Mouse (Mus musculus) CH12.LX (cell line): ENCODE data around the gene Pde4dip. TPM values are rescaled to one million over a fixed set of nuclear protein-coding genes. Genes with fewer than 3 reads are reported as not detected.

ENCODE experiments used
- DNase-seq: peaks from one replicate; pipeline ENCODE4 v3.0.0-alpha.2; 2013; ENCODE audit errors: extremely low read depth
- H3K27ac ChIP-seq: 2 replicates; pipeline ENCODE4 v1.5.1; 2012; ENCODE audit warnings: low read depth, mild to moderate bottlenecking, control low read depth, moderate library complexity; ENCODE audit not compliant: insufficient read depth
- H3K27me3 ChIP-seq: replicated peaks from 2 replicates; pipeline ENCODE3; 2012; ENCODE audit warnings: inconsistent platforms
- H3K36me3 ChIP-seq, 2 experiments: replicated peaks in 1 of 2; 2 replicates each; pipeline versions ENCODE3 to v1.6.1; 2012; ENCODE audit warnings: inconsistent platforms in 1 of 2, low read length in 1 of 2, mild to moderate bottlenecking in 1 of 2, mixed read lengths in 1 of 2, moderate library complexity in 1 of 2; ENCODE audit not compliant: control insufficient read depth in 1 of 2, insufficient read depth in 1 of 2
- H3K4me1 ChIP-seq, 2 experiments: 2 replicates each; pipeline ENCODE4 v1.6.1; 2012; ENCODE audit warnings: inconsistent platforms in 1 of 2, moderate library complexity in 1 of 2; ENCODE audit not compliant: insufficient read depth in 2 of 2, control insufficient read depth in 1 of 2
- H3K4me2 ChIP-seq: 2 replicates; pipeline ENCODE4 v1.6.1; 2012; ENCODE audit warnings: low read depth, mild to moderate bottlenecking, control low read depth; ENCODE audit not compliant: poor library complexity, insufficient read depth, severe bottlenecking
- H3K4me3 ChIP-seq, 3 experiments: fragments of 150-350 bp in 1 of 3; sonication (generic) in 1 of 3; replicated peaks in 1 of 3; 2 replicates each; pipeline versions ENCODE3 to v1.5.1; 2011 to 2012; ENCODE audit warnings: low read depth in 2 of 3, low read length in 2 of 3, mild to moderate bottlenecking in 2 of 3, moderate library complexity in 2 of 3, control low read depth in 1 of 3, improper control_type of control experiment in 1 of 3, inconsistent platforms in 1 of 3, mixed read lengths in 1 of 3; ENCODE audit not compliant: poor library complexity in 1 of 3
- H3K79me2 ChIP-seq: replicated peaks from 2 replicates; pipeline ENCODE4 v1.6.1; 2012; ENCODE audit warnings: mild to moderate bottlenecking, moderate library complexity; ENCODE audit not compliant: control insufficient read depth, poor library complexity, insufficient read depth, severe bottlenecking; ENCODE audit errors: extremely low read depth
- H3K9ac ChIP-seq: 2 replicates; pipeline ENCODE4 v1.6.1; 2012; ENCODE audit warnings: low read depth, mild to moderate bottlenecking, control low read depth, moderate library complexity; ENCODE audit not compliant: insufficient read depth
- H3K9me3 ChIP-seq: replicated peaks from 2 replicates; pipeline ENCODE3; 2012; ENCODE audit warnings: low read length, inconsistent platforms, mixed read lengths
- CTCF ChIP-seq, 2 experiments: IDR thresholded peaks in 1 of 2; conservative IDR thresholded peaks in 1 of 2; 2 replicates each; pipeline ENCODE4 v1.5.1; 2011 to 2012; ENCODE audit warnings: low read depth in 2 of 2, low read length in 2 of 2, improper control_type of control experiment in 1 of 2, inconsistent platforms in 1 of 2, mild to moderate bottlenecking in 1 of 2, moderate library complexity in 1 of 2
- E2F4 ChIP-seq: IDR thresholded peaks from 2 replicates; pipeline ENCODE4 v1.6.1; 2011; ENCODE audit warnings: low read depth, low read length, improper control_type of control experiment; ENCODE audit not compliant: insufficient replicate concordance
- EP300 ChIP-seq: IDR thresholded peaks from 2 replicates; pipeline ENCODE4 v1.6.1; 2011; ENCODE audit warnings: low read length, improper control_type of control experiment
- ETS1 ChIP-seq: conservative IDR thresholded peaks from 2 replicates; pipeline ENCODE4 v1.6.1; 2012; ENCODE audit warnings: low read depth, mild to moderate bottlenecking, inconsistent platforms, low read length, improper control_type of control experiment, moderate library complexity
- HCFC1 ChIP-seq: IDR thresholded peaks from 2 replicates; pipeline ENCODE4 v1.6.1; 2012; ENCODE audit warnings: low read depth, mild to moderate bottlenecking, inconsistent platforms, low read length, improper control_type of control experiment
- IRF4 ChIP-seq: IDR thresholded peaks from 2 replicates; pipeline ENCODE4 v1.6.1; 2014; ENCODE audit warnings: low read depth, mild to moderate bottlenecking, inconsistent platforms, low read length, improper control_type of control experiment
- KAT2A ChIP-seq: IDR thresholded peaks from 2 replicates; pipeline ENCODE4 v1.6.1; 2012; ENCODE audit warnings: low read length, improper control_type of control experiment, inconsistent platforms; ENCODE audit not compliant: insufficient replicate concordance
- MAFK ChIP-seq: IDR thresholded peaks from 2 replicates; pipeline ENCODE4 v1.6.1; 2011; ENCODE audit warnings: low read length, improper control_type of control experiment; ENCODE audit not compliant: insufficient replicate concordance
- MAX ChIP-seq: IDR thresholded peaks from 2 replicates; pipeline ENCODE4 v1.6.1; 2011; ENCODE audit warnings: low read length, improper control_type of control experiment
- MAZ ChIP-seq: IDR thresholded peaks from 2 replicates; pipeline ENCODE4 v1.6.1; 2012; ENCODE audit warnings: low read depth, mild to moderate bottlenecking, inconsistent platforms, low read length, improper control_type of control experiment, moderate library complexity
- MEF2A ChIP-seq: IDR thresholded peaks from 2 replicates; pipeline ENCODE4 v1.6.1; 2014; ENCODE audit warnings: low read depth, mild to moderate bottlenecking, inconsistent platforms, low read length, improper control_type of control experiment, borderline replicate concordance
- MXI1 ChIP-seq: IDR thresholded peaks from 2 replicates; pipeline ENCODE4 v1.6.1; 2011; ENCODE audit warnings: mild to moderate bottlenecking, low read depth, low read length, improper control_type of control experiment
- NELFE ChIP-seq: IDR thresholded peaks from 2 replicates; pipeline ENCODE4 v1.6.1; 2011; ENCODE audit warnings: low read depth, low read length, improper control_type of control experiment
- NRF1 ChIP-seq: IDR thresholded peaks from 2 replicates; pipeline ENCODE4 v1.6.1; 2014; ENCODE audit warnings: low read depth, mild to moderate bottlenecking, inconsistent platforms, low read length, improper control_type of control experiment, moderate library complexity
- PAX5 ChIP-seq: IDR thresholded peaks from 2 replicates; pipeline ENCODE4 v1.6.1; 2012; ENCODE audit warnings: low read length, inconsistent platforms, mixed read lengths
- POLR2A ChIP-seq: IDR thresholded peaks from 2 replicates; pipeline ENCODE4 v1.6.1; 2011; ENCODE audit warnings: low read depth, mild to moderate bottlenecking, improper control_type of control experiment, low read length
- RAD21 ChIP-seq: IDR thresholded peaks from 2 replicates; pipeline ENCODE4 v1.6.1; 2011; ENCODE audit warnings: low read depth, mild to moderate bottlenecking, low read length, improper control_type of control experiment, moderate library complexity
- RCOR1 ChIP-seq: conservative IDR thresholded peaks from 2 replicates; pipeline ENCODE4 v1.6.1; 2012; ENCODE audit warnings: low read depth, mild to moderate bottlenecking, inconsistent platforms, low read length, improper control_type of control experiment
- UBTF ChIP-seq: IDR thresholded peaks from 2 replicates; pipeline ENCODE4 v1.6.1; 2012; ENCODE audit warnings: low read depth, mild to moderate bottlenecking, inconsistent platforms, low read length, improper control_type of control experiment, moderate library complexity
- ZKSCAN1 ChIP-seq: IDR thresholded peaks from 2 replicates; pipeline ENCODE4 v1.6.1; 2012; ENCODE audit warnings: low read depth, inconsistent platforms, low read length, improper control_type of control experiment, borderline replicate concordance
- dilution Hi-C: fragments of 300-500 bp; cut with MboI; formaldehyde crosslinking; loops from 2 replicates; pipeline ENCODE4 v1.14.3; 2020; ENCODE audit warnings: low sequenced_read_pairs; ENCODE audit not compliant: extremely low pct_unique_long_range_greater_than_20kb, extremely low pct_ligation_motif_present
- in situ Hi-C: fragments of 300-500 bp; cut with MboI; formaldehyde crosslinking; loops from 3 replicates; pipeline ENCODE4 v1.14.3; 2019; ENCODE audit warnings: low sequenced_read_pairs, low pct_ligation_motif_present, low pct_unique_long_range_greater_than_20kb, mixed read lengths
- polyA plus RNA-seq: library from polyadenylated mRNA; unstranded; fragments of >175 nt; gene quantifications from 2 replicates; pipeline ENCODE4 v1.2.1, GENCODE M21; 2012; ENCODE audit warnings: low read depth; ENCODE audit not compliant: insufficient read length
- total RNA-seq, 2 experiments: library from RNA; depleted of rRNA; stranded (reverse); fragments of 300-350 nt in 1 of 2; fragments of >200 nt in 1 of 2; gene quantifications; 2 replicates each; pipeline ENCODE4 v1.2.3; 2012 to 2014

Pde4dip gene
- total and polyA plus RNA-seq, 3 experiments = 12.4 to 21.7 (median 15.2) TPM

DNA sequence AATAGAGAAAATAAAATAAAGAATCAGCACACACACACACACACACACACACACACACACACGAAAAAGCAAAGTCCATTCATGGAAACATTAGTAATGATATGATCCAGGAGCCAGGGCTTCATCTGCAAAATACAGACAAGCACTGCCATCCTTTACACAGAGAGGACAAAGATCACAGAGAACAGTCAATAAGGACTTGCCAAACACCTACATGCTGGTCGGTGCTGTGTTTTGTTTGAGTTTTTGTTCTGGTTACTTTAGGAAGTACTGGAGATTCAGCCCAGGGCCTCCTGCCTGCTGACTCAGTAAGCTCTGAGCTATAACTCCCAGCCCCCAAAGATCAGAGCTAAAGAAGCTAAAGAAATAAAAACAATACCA is 43.7 kb downstream of the Pde4dip start:
- dilution Hi-C loops = no loop called here
- H3K27me3 ChIP-seq = no peaks in the 10 kb centered on the region
- no peaks in the 10 kb centered on the region for H3K36me3 ChIP-seq
- H3K4me3 ChIP-seq = no peak overlapping the region
- no peaks in the 10 kb centered on the region for H3K9me3 ChIP-seq
- no peak for DNase-seq
- no peaks in the 10 kb centered on the region for H3K79me2 ChIP-seq
- no peak for TF ChIP-seq NRF1
- no peak for TF ChIP-seq MAFK
- no peak for TF ChIP-seq KAT2A
- TF ChIP-seq UBTF = no peak
- TF ChIP-seq RAD21 = no peak
- TF ChIP-seq IRF4 = no peak
- no peak for TF ChIP-seq MAZ
- no peak for TF ChIP-seq ZKSCAN1
- TF ChIP-seq, all 38 proteins: peak for 0
- no peak overlapping the region for H3K4me2 ChIP-seq
- in situ Hi-C loops = no loop called here
- peaks cover 2 to 24% of the 10 kb centered on the region in 2 experiments; a peak in 2 of 4 replicates for H3K4me1 ChIP-seq
- H3K9ac ChIP-seq = no peak overlapping the region
- no peak overlapping the region for H3K27ac ChIP-seq

DNA sequence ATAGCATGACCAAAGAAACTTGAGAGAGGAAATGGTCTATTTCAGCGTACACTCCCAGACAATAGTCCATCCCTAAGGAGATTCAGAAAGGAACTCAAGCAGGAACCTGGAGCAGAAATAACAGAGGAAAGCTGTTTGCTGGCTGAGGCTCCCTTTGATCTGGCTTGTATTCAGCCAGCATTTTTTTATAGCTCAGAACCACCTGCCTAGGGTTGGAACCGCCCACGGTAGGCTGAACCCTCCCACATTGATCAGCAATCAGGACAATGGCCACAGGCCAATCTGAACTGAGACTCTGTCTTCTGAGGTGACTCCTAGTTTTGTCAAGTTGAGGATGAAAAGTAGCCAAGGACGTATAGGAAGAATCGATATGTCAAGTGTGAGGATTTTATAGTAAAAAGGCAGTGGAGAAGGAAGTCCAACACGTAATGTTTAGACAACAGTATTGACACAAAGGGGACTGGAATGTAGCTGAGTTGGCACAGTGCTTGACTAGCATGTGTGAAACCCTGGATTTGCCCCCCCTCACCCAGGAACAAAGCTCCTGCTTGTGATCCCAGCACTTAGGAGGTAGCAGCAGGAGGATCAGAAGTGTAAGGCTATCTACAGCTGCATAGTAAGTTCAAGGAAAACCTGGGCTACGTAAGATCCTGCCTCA is 44.2 kb downstream of the Pde4dip start:
- Histone ChIP-seq H3K27ac (no peak overlapping the region), H3K4me2 (no peak overlapping the region)
- in situ Hi-C loops = no loop called here

DNA sequence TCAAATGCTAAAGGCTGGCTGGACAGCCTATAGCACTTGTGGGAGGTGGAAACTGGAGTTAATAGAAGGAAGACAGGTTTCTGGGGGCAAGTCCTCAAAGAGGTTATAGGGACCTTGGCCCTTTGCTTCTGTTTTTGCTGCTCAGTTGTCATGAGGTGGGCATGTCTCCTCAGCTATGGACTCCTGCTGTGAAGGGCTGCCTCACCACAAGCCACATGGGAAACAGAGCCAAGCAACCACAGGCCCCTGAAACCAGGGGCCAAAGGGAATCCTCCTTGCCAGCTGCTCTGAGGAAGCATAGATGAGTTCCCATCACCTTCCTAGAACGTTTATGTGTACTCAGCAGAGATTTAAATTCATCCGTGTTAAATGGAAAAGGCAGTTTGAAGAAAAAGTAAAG is 45.9 kb downstream of the Pde4dip start:
- no peak for DNase-seq
- peaks cover 2% of the 10 kb centered on the region for H3K9me3 ChIP-seq
- in situ Hi-C loops = no loop called here
- no peak overlapping the region for H3K4me3 ChIP-seq
- peaks cover 2 to 24% of the 10 kb centered on the region in 2 experiments; a peak in 2 of 4 replicates for H3K4me1 ChIP-seq
- no peaks in the 10 kb centered on the region for H3K79me2 ChIP-seq
- TF ChIP-seq RCOR1 (no peak), NELFE (no peak), NRF1 (no peak), MEF2A (no peak), ETS1 (peak; percentile 23; the same call in 1 of the 2 replicates)
- TF ChIP-seq, all 38 proteins: peak for 1
- no peak overlapping the region for H3K9ac ChIP-seq
- H3K36me3 ChIP-seq = no peaks in the 10 kb centered on the region
- H3K4me2 ChIP-seq = no peak overlapping the region
- dilution Hi-C loops = no loop called here
- H3K27me3 ChIP-seq = no peaks in the 10 kb centered on the region
- H3K27ac ChIP-seq = no peak overlapping the region

More for the DNA sequence above, 44.2 kb downstream of the Pde4dip start:
- dilution Hi-C loops = no loop called here
- no peak overlapping the region for H3K9ac ChIP-seq
- H3K27me3 ChIP-seq = no peaks in the 10 kb centered on the region
- H3K4me3 ChIP-seq = no peak overlapping the region
- no peaks in the 10 kb centered on the region for H3K36me3 ChIP-seq
- TF ChIP-seq HCFC1 (no peak), MAFK (no peak), E2F4 (no peak), MAX (no peak), RCOR1 (no peak), EP300 (no peak), NRF1 (no peak), CTCF (conservative IDR thresholded peaks at IDR 0.05 in 1 of 2, IDR thresholded peaks at IDR 0.05 in 1 of 2; ENCODE audit: low read depth in 2 of 2, low read length in 2 of 2) (no peak), POLR2A (no peak), MXI1 (no peak), IRF4 (no peak), PAX5 (no peak)
- no peaks in the 10 kb centered on the region for H3K79me2 ChIP-seq
- no peak for DNase-seq
- peaks cover 2 to 24% of the 10 kb centered on the region in 2 experiments; a peak in 2 of 4 replicates for H3K4me1 ChIP-seq
- H3K9me3 ChIP-seq = no peaks in the 10 kb centered on the region
